Mouse (Mus musculus): ENCODE results near the gene Med13. TPM values are rescaled to one million over a fixed set of nuclear protein-coding genes. Genes with fewer than 3 reads are reported as not detected.

Gene Med13
- polyA plus RNA-seq, 1 experiment from 2014 or later, result 7.0 TPM

- no peaks in the 10 kb centered on the region for H3K36me3 ChIP-seq
- H3K27me3 ChIP-seq (replicated peaks), result no peaks in the 10 kb centered on the region
- no peak overlapping the region for H3K9ac ChIP-seq
- H3K4me1 ChIP-seq (replicated peaks), result 0 out of 2 replicates have a peak, but pooled peaks cover 12% of the 10 kb centered on the region
- no peak overlapping the region for H3K27ac ChIP-seq
- no peak overlapping the region for H3K4me2 ChIP-seq (replicated peaks)
- no peak overlapping the region for H3K4me3 ChIP-seq (replicated peaks)
- ATAC-seq, result no peak
- no peaks in the 10 kb centered on the region for H3K9me3 ChIP-seq
- 77% methylated on average over 13 of the region's 13 CpGs for WGBS
Measured at GRCm38 (mm10) chr11:86388821-86389480, 31.5 kb upstream of the Med13 start.

- peak; percentile 44; the same call in 1 of the 2 replicates for ATAC-seq
- peak overlapping the region; percentile 27; the same call in 1 of the 2 replicates for H3K27ac ChIP-seq
- H3K4me1 ChIP-seq (replicated peaks), result 0 out of 2 replicates have a peak, but pooled peaks cover 12% of the 10 kb centered on the region
Measured at GRCm38 (mm10) chr11:86387121-86387893, 29.9 kb upstream of the Med13 start.

GRCm38 (mm10) chr11:86386576-86386975 lies 29.2 kb upstream of the Med13 start:
- Histone ChIP-seq H3K9ac (no peak overlapping the region), H3K27me3 (replicated peaks) (no peaks in the 10 kb centered on the region), H3K4me2 (replicated peaks) (no peak overlapping the region), H3K9me3 (no peaks in the 10 kb centered on the region), H3K36me3 (no peaks in the 10 kb centered on the region), H3K4me3 (replicated peaks) (no peak overlapping the region), H3K4me1 (replicated peaks) (0 out of 2 replicates have a peak, but pooled peaks cover 12% of the 10 kb centered on the region), H3K27ac (no peak overlapping the region)
- 64% methylated on average over 10 of the region's 10 CpGs for WGBS
- no peak for ATAC-seq

More at GRCm38 (mm10) chr11:86387121-86387893, 29.9 kb upstream of the Med13 start:
- Histone ChIP-seq H3K9ac (no peak overlapping the region), H3K4me3 (replicated peaks) (no peak overlapping the region), H3K27me3 (replicated peaks) (no peaks in the 10 kb centered on the region), H3K4me2 (replicated peaks) (no peak overlapping the region; the same call in 1 of the 2 replicates), H3K36me3 (no peaks in the 10 kb centered on the region), H3K9me3 (no peaks in the 10 kb centered on the region)
- WGBS, result 31% methylated on average over 9 of the region's 9 CpGs

DNA sequence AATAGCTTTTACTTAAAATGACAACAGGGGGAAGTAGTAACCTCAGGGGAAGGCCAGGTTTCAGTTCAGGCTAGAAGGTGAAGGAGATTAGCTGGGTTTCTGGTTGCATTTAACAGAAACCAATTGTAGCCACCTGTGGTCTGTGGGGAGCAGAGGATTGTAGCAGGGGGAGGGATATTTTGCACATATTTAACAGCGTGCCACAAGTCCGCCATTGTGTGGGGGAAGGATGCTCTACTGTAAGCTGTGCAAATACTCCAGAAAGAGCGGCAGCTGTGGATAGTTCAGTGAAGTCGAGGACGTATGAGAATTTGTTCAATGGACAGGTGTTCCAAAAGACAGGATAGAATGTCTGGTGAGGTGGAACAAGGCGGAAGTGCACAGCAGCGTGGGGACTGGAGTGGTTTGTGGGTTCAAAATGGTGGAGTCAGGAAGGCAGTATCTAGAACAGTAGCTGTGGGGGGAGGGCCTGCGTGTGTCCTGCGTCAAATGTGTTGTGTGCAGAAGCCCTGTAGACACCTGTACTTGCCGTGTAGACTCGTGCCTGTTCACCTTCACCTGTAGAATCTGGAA lies 28.4 kb upstream of the Med13 start:
- 86% methylated on average over 11 of the region's 11 CpGs for WGBS
- Histone ChIP-seq H3K4me3 (replicated peaks) (no peak overlapping the region), H3K36me3 (no peaks in the 10 kb centered on the region), H3K4me1 (replicated peaks) (0 out of 2 replicates have a peak, but pooled peaks cover 12% of the 10 kb centered on the region), H3K27ac (no peak overlapping the region), H3K9me3 (no peaks in the 10 kb centered on the region), H3K9ac (no peak overlapping the region), H3K27me3 (replicated peaks) (no peaks in the 10 kb centered on the region), H3K4me2 (replicated peaks) (no peak overlapping the region)
- ATAC-seq, result no peak

GRCm38 (mm10) chr11:86384141-86384540 lies 26.7 kb upstream of the Med13 start:
- Histone ChIP-seq H3K27me3 (replicated peaks) (no peaks in the 10 kb centered on the region), H3K4me1 (replicated peaks) (0 out of 2 replicates have a peak, but pooled peaks cover 12% of the 10 kb centered on the region), H3K4me3 (replicated peaks) (no peak overlapping the region), H3K36me3 (no peaks in the 10 kb centered on the region), H3K9me3 (no peaks in the 10 kb centered on the region), H3K27ac (no peak overlapping the region), H3K9ac (no peak overlapping the region), H3K4me2 (replicated peaks) (no peak overlapping the region)
- ATAC-seq, result no peak
- WGBS, result 81% methylated on average over 3 of the region's 3 CpGs

- Histone ChIP-seq H3K36me3 (no peaks in the 10 kb centered on the region), H3K9me3 (no peaks in the 10 kb centered on the region), H3K27ac (no peak overlapping the region), H3K27me3 (replicated peaks) (no peaks in the 10 kb centered on the region), H3K4me1 (replicated peaks) (0 out of 2 replicates have a peak, but pooled peaks cover 10% of the 10 kb centered on the region), H3K4me2 (replicated peaks) (no peak overlapping the region), H3K9ac (no peak overlapping the region), H3K4me3 (replicated peaks) (no peak overlapping the region)
- 83% methylated on average over 10 of the region's 10 CpGs for WGBS
- ATAC-seq, result no peak
Measured at GRCm38 (mm10) chr11:86382520-86383157, 25.2 kb upstream of the Med13 start.

GRCm38 (mm10) chr11:86381478-86382091 lies 24.2 kb upstream of the Med13 start:
- H3K4me2 ChIP-seq (replicated peaks), result no peak overlapping the region
- no peak overlapping the region for H3K4me3 ChIP-seq (replicated peaks)
- no peaks in the 10 kb centered on the region for H3K9me3 ChIP-seq
- no peak overlapping the region for H3K27ac ChIP-seq
- no peaks in the 10 kb centered on the region for H3K36me3 ChIP-seq
- H3K4me1 ChIP-seq (replicated peaks), result 0 out of 2 replicates have a peak, but pooled peaks cover 2% of the 10 kb centered on the region
- no peaks in the 10 kb centered on the region for H3K27me3 ChIP-seq (replicated peaks)
- 71% methylated on average over 5 of the region's 5 CpGs for WGBS
- no peak for ATAC-seq
- H3K9ac ChIP-seq, result no peak overlapping the region

- H3K9ac ChIP-seq, result no peak overlapping the region
- H3K27me3 ChIP-seq (replicated peaks), result no peaks in the 10 kb centered on the region
- no peak overlapping the region for H3K27ac ChIP-seq
- 74% methylated on average over 12 of the region's 12 CpGs for WGBS
- no peak overlapping the region for H3K4me2 ChIP-seq (replicated peaks)
- H3K36me3 ChIP-seq, result no peaks in the 10 kb centered on the region
- H3K4me3 ChIP-seq (replicated peaks), result no peak overlapping the region
- H3K4me1 ChIP-seq (replicated peaks), result 0 out of 2 replicates have a peak, but pooled peaks cover 7% of the 10 kb centered on the region
- ATAC-seq, result peak; percentile 70
- H3K9me3 ChIP-seq, result no peaks in the 10 kb centered on the region
Measured at GRCm38 (mm10) chr11:86380521-86381238, 23.3 kb upstream of the Med13 start.

DNA sequence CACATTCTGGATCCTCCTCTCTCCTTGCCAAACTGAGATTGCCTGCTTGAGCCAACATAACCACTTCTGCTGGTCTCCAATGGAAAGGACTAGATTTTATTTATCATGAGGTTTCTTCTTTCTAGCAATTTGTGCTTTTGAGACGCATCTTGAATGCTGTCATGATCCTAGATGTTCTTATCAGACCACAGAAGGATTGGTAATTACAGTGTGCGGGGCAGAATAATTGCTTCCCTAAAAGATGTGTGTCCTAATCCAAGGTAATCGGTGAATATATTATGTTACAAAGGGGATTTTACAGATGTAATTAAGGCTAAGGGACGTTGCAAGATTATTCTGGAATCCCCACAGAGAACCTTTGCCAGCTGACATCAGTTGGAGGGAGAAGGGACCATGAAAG lies 21.6 kb upstream of the Med13 start:
- H3K4me3 ChIP-seq (replicated peaks), result no peak overlapping the region
- no peak for ATAC-seq
- H3K27ac ChIP-seq, result no peak overlapping the region
- no peaks in the 10 kb centered on the region for H3K9me3 ChIP-seq
- H3K36me3 ChIP-seq, result no peaks in the 10 kb centered on the region
- H3K9ac ChIP-seq, result no peak overlapping the region
- no peaks in the 10 kb centered on the region for H3K27me3 ChIP-seq (replicated peaks)
- H3K4me2 ChIP-seq (replicated peaks), result no peak overlapping the region
- H3K4me1 ChIP-seq (replicated peaks), result 0 out of 2 replicates have a peak, but pooled peaks cover 8% of the 10 kb centered on the region
- WGBS, result 70% methylated on average over 4 of the region's 4 CpGs

GRCm38 (mm10) chr11:86377841-86378240 lies 20.4 kb upstream of the Med13 start:
- no peaks in the 10 kb centered on the region for H3K27me3 ChIP-seq (replicated peaks)
- no peaks in the 10 kb centered on the region for H3K36me3 ChIP-seq
- no peak for ATAC-seq
- H3K9ac ChIP-seq, result no peak overlapping the region
- no peak overlapping the region for H3K4me2 ChIP-seq (replicated peaks)
- H3K4me1 ChIP-seq (replicated peaks), result 0 out of 2 replicates have a peak, but pooled peaks cover 8% of the 10 kb centered on the region
- no peak overlapping the region for H3K27ac ChIP-seq
- 87% methylated on average over 5 of the region's 5 CpGs for WGBS
- no peaks in the 10 kb centered on the region for H3K9me3 ChIP-seq
- no peak overlapping the region for H3K4me3 ChIP-seq (replicated peaks)

- no peak overlapping the region for H3K4me2 ChIP-seq (replicated peaks)
Measured at GRCm38 (mm10) chr11:86376707-86377106, 19.3 kb upstream of the Med13 start.

More at GRCm38 (mm10) chr11:86376707-86377106, 19.3 kb upstream of the Med13 start:
- Histone ChIP-seq H3K9ac (no peak overlapping the region), H3K27ac (no peak overlapping the region), H3K36me3 (no peaks in the 10 kb centered on the region), H3K9me3 (no peaks in the 10 kb centered on the region), H3K27me3 (replicated peaks) (no peaks in the 10 kb centered on the region), H3K4me1 (replicated peaks) (0 out of 2 replicates have a peak, but pooled peaks cover 8% of the 10 kb centered on the region), H3K4me3 (replicated peaks) (no peak overlapping the region)
- 56% methylated on average over 4 of the region's 4 CpGs for WGBS
- peak; percentile 19; the same call in 1 of the 2 replicates for ATAC-seq

All from intestine, embryonic 15.5 days (tissue).